Mouse (Mus musculus) urinary bladder, adult 18-20 months (tissue): Measurements from ENCODE around the gene Col1a1.

ENCODE experiments used
- DNase-seq, 2 experiments: peaks; one replicate each; pipeline ENCODE4 v3.0.0; 2022; ENCODE audit warnings: low spot score in 2 of 2, mixed read lengths in 2 of 2

Gene Col1a1

GRCm38 (mm10) chr11:94976199-94976598 lies 40.2 kb downstream of the Col1a1 start, which contains the start of gene Sgca:
Gene Sgca (minus strand): TSS chr11:94976327.
- DNase-seq: no peak

GRCm38 (mm10) chr11:94978178-94978915 lies 42.3 kb downstream of the Col1a1 start:
- no peak for DNase-seq

- peak; percentile 94 to 95 for DNase-seq
Observed at GRCm38 (mm10) chr11:94978947-94979346, 42.9 kb downstream of the Col1a1 start.

GRCm38 (mm10) chr11:94979462-94980179 lies 43.6 kb downstream of the Col1a1 start:
- DNase-seq: no peak

GRCm38 (mm10) chr11:94985140-94985539 lies 49.1 kb downstream of the Col1a1 start:
- DNase-seq: no peak

- DNase-seq: no peak
Observed at GRCm38 (mm10) chr11:94985822-94986221, 49.8 kb downstream of the Col1a1 start.

GRCm38 (mm10) chr11:94986435-94986834 lies 50.4 kb downstream of the Col1a1 start:
- no peak for DNase-seq

GRCm38 (mm10) chr11:94987341-94987740 lies 51.3 kb downstream of the Col1a1 start:
- DNase-seq: no peak

- DNase-seq: no peak
Observed at GRCm38 (mm10) chr11:94987851-94988250, 51.8 kb downstream of the Col1a1 start.

- DNase-seq: peak in 1 of 2 experiments; percentile 42
Observed at GRCm38 (mm10) chr11:94988780-94989561, 52.9 kb downstream of the Col1a1 start.

GRCm38 (mm10) chr11:94989562-94990017 lies 53.6 kb downstream of the Col1a1 start:
- DNase-seq: peak; percentile 70 to 73

- DNase-seq: no peak
Observed at GRCm38 (mm10) chr11:94990102-94990748, 54.2 kb downstream of the Col1a1 start.

- peak; percentile 92 for DNase-seq
Observed at GRCm38 (mm10) chr11:94990749-94991577, 54.9 kb downstream of the Col1a1 start, which contains the start of gene Ppp1r9b. Gene Ppp1r9b (plus strand): TSS chr11:94991035.

- peak; percentile 39 to 71 for DNase-seq
Observed at GRCm38 (mm10) chr11:94991641-94992479, 55.8 kb downstream of the Col1a1 start.

- DNase-seq: peak in 1 of 2 experiments; percentile 53
Observed at GRCm38 (mm10) chr11:94992480-94992753, 56.4 kb downstream of the Col1a1 start.

GRCm38 (mm10) chr11:94992754-94993606 lies 57.0 kb downstream of the Col1a1 start:
- peak; percentile 66 to 79 for DNase-seq

GRCm38 (mm10) chr11:94994208-94994814 lies 58.3 kb downstream of the Col1a1 start:
- DNase-seq: no peak
